Mouse (Mus musculus) layer of hippocampus, adult 2 months (tissue): ENCODE results near the gene Btbd35f8. TPM values are rescaled to one million over a fixed set of nuclear protein-coding genes. Genes with fewer than 3 reads are reported as not detected.
"Not testable (repeated sequence)": the region's sequence is repeated elsewhere in the genome, so short reads cannot be mapped to it uniquely, and the experiment has no call there.

Experiments used
- DNase-seq, 2 experiments: peaks; one replicate each; pipeline ENCODE4 v3.0.0; 2022; ENCODE audit warnings: low spot score in 2 of 2
- H3K27ac ChIP-seq: fragments of 200-600 bp; 2 replicates; pipeline ENCODE4 v1.8.1; 2022
- H3K4me3 ChIP-seq: fragments of 200-600 bp; 2 replicates; pipeline ENCODE4 v1.8.1; 2022; ENCODE audit warnings: mild to moderate bottlenecking
- long read RNA-seq, 2 experiments: library from polyadenylated mRNA; stranded (forward); transcript quantifications; one replicate each; pipeline ENCODE4 v2.0.0; 2021; ENCODE audit warnings: borderline mapping rate in 2 of 2
- total RNA-seq, 2 experiments: library from RNA; stranded (reverse); gene quantifications; 2 replicates each; pipeline ENCODE4 v1.2.3; 2021

The Btbd35f8 gene
- total RNA-seq, result not detected
- long read RNA-seq, experiment 1, result 0 reads
- long read RNA-seq, experiment 2, result 0 reads

GRCm38 (mm10) chrX:34450224-34450623 lies at the start of gene Btbd35f8:
Gene Btbd35f8 (plus strand): TSS chrX:34450524.
- not testable (repeated sequence) for DNase-seq, H3K4me3 ChIP-seq, H3K27ac ChIP-seq

Other genes starting within 250 kb of the Btbd35f8 start
- gene Spin2g, start 211.8 kb upstream of the Btbd35f8 start, total RNA-seq, result not detected